Mouse (Mus musculus): ENCODE measurements around the gene Borcs5. TPM values are rescaled to one million over a fixed set of nuclear protein-coding genes. Genes with fewer than 3 reads are reported as not detected.
"Not testable (repeated sequence)": the region's sequence is repeated elsewhere in the genome, so short reads cannot be mapped to it uniquely, and the experiment has no call there.

The Borcs5 gene
- polyA plus RNA-seq, 1 experiment from 2014 or later = 20.0 TPM

DNA sequence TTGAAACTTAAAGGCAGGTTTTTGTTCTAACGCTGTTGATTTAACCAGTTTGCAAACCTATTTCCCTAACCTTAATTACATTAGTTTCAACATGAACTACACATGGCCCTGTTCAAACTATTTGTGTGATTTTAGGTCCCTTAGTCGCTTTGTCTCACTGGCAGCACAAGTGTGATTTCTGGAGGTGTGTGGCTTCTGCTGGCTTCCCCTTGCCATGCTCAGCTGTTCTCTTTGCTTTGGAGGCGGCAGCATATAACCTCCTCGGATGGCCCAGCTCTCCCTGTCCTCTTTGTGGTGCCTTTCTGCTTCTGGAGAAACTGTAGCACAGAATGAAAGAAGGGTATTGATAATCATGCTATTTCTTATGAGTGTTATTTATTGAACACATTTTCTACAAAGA lies 38.2 kb downstream of the Borcs5 start:
- Histone ChIP-seq H3K27me3 (ENCODE audit: insufficient read depth, low read length) (no peaks in the 10 kb centered on the region), H3K4me2 (ENCODE audit: low read length) (no peak overlapping the region), H3K9me3 (replicated peaks; ENCODE audit: low read length) (no peaks in the 10 kb centered on the region), H3K36me3 (ENCODE audit: insufficient read depth, low read length) (no peaks in the 10 kb centered on the region), H3K4me3 (replicated peaks; ENCODE audit: low read depth, low read length) (no peak overlapping the region), H3K9ac (ENCODE audit: low read depth, low read length) (no peak overlapping the region), H3K4me1 (replicated peaks; ENCODE audit: insufficient read depth, low read length) (no peaks in the 10 kb centered on the region), H3K27ac (no peak overlapping the region)
- no peak for DNase-seq (ENCODE audit: low spot score)
- no peak for ATAC-seq (replicated peaks; ENCODE audit: low FRiP score, low read depth)
- 82% methylated on average over 4 of the region's 4 CpGs for WGBS
- no peak for TF ChIP-seq CTCF (IDR thresholded peaks at IDR 0.05; ENCODE audit: low read depth)

DNA sequence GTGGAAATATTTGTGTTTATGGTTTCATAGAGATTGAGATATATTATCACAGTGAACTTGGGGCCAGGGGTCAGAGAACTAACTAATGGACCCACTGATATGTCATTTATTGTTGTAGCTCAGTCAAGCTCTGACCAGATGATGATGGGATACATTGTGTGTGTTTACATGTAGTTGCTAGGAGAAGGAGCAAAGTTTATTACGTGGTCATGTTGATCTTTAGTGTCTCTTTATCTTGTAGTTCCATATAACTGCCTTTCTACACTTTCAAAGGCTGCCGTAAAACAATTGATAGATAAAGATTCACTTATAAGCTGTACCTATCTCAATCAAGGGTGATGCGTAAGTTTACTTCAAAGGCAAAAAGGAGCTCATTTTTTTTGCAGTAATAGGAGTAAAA lies 38.7 kb downstream of the Borcs5 start:
- Histone ChIP-seq H3K27me3 (ENCODE audit: insufficient read depth, low read length) (no peaks in the 10 kb centered on the region), H3K27ac (no peak overlapping the region), H3K9me3 (replicated peaks; ENCODE audit: low read length) (no peaks in the 10 kb centered on the region), H3K4me1 (replicated peaks; ENCODE audit: insufficient read depth, low read length) (no peaks in the 10 kb centered on the region), H3K9ac (ENCODE audit: low read depth, low read length) (no peak overlapping the region), H3K36me3 (ENCODE audit: insufficient read depth, low read length) (no peaks in the 10 kb centered on the region), H3K4me3 (replicated peaks; ENCODE audit: low read depth, low read length) (no peak overlapping the region), H3K4me2 (ENCODE audit: low read length) (no peak overlapping the region)
- ATAC-seq (replicated peaks; ENCODE audit: low FRiP score, low read depth) = no peak
- DNase-seq (ENCODE audit: low spot score) = no peak
- no peak for TF ChIP-seq CTCF (IDR thresholded peaks at IDR 0.05; ENCODE audit: low read depth)
- WGBS = 67% methylated on average over 3 of the region's 3 CpGs

DNA sequence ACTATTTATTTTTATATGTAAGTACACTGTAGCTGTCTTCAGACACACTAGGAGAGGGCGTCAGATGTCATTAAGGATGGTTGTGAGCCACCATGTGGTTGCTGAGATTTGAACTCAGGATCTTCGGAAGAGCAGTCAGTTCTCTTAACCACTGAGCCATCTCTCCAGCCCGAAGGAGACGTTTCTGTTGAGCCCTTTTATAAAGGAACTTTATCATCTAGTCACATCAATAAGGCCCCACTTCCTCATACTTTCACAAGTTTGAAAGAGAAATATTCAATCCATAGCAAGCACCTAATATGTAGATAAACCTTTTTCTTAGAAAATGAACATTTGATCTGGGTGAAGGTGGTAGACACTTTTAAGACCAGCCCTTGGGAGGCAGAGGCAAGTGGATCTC lies 40.0 kb downstream of the Borcs5 start:
- not testable (repeated sequence) for H3K4me2 ChIP-seq (ENCODE audit: low read length); H3K9me3 ChIP-seq (replicated peaks; ENCODE audit: low read length); H3K4me1 ChIP-seq (replicated peaks; ENCODE audit: insufficient read depth, low read length); ATAC-seq (replicated peaks; ENCODE audit: low FRiP score, low read depth); H3K9ac ChIP-seq (ENCODE audit: low read depth, low read length); DNase-seq (ENCODE audit: low spot score); H3K27me3 ChIP-seq (ENCODE audit: insufficient read depth, low read length); H3K4me3 ChIP-seq (replicated peaks; ENCODE audit: low read depth, low read length); H3K36me3 ChIP-seq (ENCODE audit: insufficient read depth, low read length); H3K27ac ChIP-seq
- 89% methylated on average over 4 of the region's 4 CpGs for WGBS

GRCm38 (mm10) chr6:134684354-134684915 lies 45.1 kb downstream of the Borcs5 start:
- no peaks in the 10 kb centered on the region for H3K36me3 ChIP-seq (ENCODE audit: insufficient read depth, low read length)
- no peaks in the 10 kb centered on the region for H3K4me1 ChIP-seq (replicated peaks; ENCODE audit: insufficient read depth, low read length)
- no peak for DNase-seq (ENCODE audit: low spot score)
- H3K27ac ChIP-seq = no peak overlapping the region
- ATAC-seq (replicated peaks; ENCODE audit: low FRiP score, low read depth) = no peak
- no peaks in the 10 kb centered on the region for H3K27me3 ChIP-seq (ENCODE audit: insufficient read depth, low read length)
- no peak overlapping the region for H3K4me2 ChIP-seq (ENCODE audit: low read length)
- no peak overlapping the region for H3K9ac ChIP-seq (ENCODE audit: low read depth, low read length)
- WGBS = 63% methylated on average over 6 of the region's 6 CpGs
- H3K9me3 ChIP-seq (replicated peaks; ENCODE audit: low read length) = no peaks in the 10 kb centered on the region
- H3K4me3 ChIP-seq (replicated peaks; ENCODE audit: low read depth, low read length) = no peak overlapping the region
- TF ChIP-seq CTCF (IDR thresholded peaks at IDR 0.05; ENCODE audit: low read depth) = no peak

- no peak overlapping the region for H3K4me2 ChIP-seq (ENCODE audit: low read length)
- WGBS = 67% methylated on average over 2 of the region's 2 CpGs
- ATAC-seq (replicated peaks; ENCODE audit: low FRiP score, low read depth) = no peak
- H3K9ac ChIP-seq (ENCODE audit: low read depth, low read length) = no peak overlapping the region
- H3K27me3 ChIP-seq (ENCODE audit: insufficient read depth, low read length) = no peaks in the 10 kb centered on the region
- TF ChIP-seq CTCF (IDR thresholded peaks at IDR 0.05; ENCODE audit: low read depth) = no peak
- no peaks in the 10 kb centered on the region for H3K4me1 ChIP-seq (replicated peaks; ENCODE audit: insufficient read depth, low read length)
- no peak for DNase-seq (ENCODE audit: low spot score)
- no peaks in the 10 kb centered on the region for H3K9me3 ChIP-seq (replicated peaks; ENCODE audit: low read length)
- H3K27ac ChIP-seq = no peak overlapping the region
- no peaks in the 10 kb centered on the region for H3K36me3 ChIP-seq (ENCODE audit: insufficient read depth, low read length)
- no peak overlapping the region for H3K4me3 ChIP-seq (replicated peaks; ENCODE audit: low read depth, low read length)
These were observed 45.7 kb downstream of the Borcs5 start for GRCm38 (mm10) chr6:134685040-134685439.

DNA sequence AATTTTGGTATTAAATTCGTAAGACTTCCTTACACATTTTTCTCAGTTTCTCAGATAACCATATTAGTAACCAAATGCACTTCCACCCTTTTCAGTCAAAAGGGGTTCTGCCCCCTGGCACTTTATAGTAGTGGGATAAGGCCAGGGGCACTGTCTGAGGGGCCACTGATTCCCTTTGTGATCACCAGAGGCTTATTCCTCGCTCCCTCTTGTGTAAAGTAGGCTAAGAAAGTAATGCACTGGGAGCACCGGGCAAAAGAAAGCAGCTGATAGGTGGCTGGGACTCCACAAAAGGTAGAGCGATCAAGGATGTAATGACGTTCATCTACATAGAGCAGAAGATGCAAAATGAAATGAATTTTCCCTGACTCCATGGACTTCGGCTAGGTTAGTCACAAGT lies 46.2 kb downstream of the Borcs5 start:
- Histone ChIP-seq H3K9ac (ENCODE audit: low read depth, low read length) (no peak overlapping the region), H3K4me3 (replicated peaks; ENCODE audit: low read depth, low read length) (no peak overlapping the region), H3K27ac (no peak overlapping the region), H3K36me3 (ENCODE audit: insufficient read depth, low read length) (no peaks in the 10 kb centered on the region), H3K9me3 (replicated peaks; ENCODE audit: low read length) (no peaks in the 10 kb centered on the region), H3K4me1 (replicated peaks; ENCODE audit: insufficient read depth, low read length) (no peaks in the 10 kb centered on the region), H3K27me3 (ENCODE audit: insufficient read depth, low read length) (no peaks in the 10 kb centered on the region), H3K4me2 (ENCODE audit: low read length) (no peak overlapping the region)
- no peak for TF ChIP-seq CTCF (IDR thresholded peaks at IDR 0.05; ENCODE audit: low read depth)
- WGBS = 83% methylated on average over 6 of the region's 6 CpGs
- ATAC-seq (replicated peaks; ENCODE audit: low FRiP score, low read depth) = no peak
- DNase-seq (ENCODE audit: low spot score) = no peak

GRCm38 (mm10) chr6:134694498-134694897 lies 55.2 kb downstream of the Borcs5 start:
- H3K27me3 ChIP-seq (ENCODE audit: insufficient read depth, low read length) = no peaks in the 10 kb centered on the region
- no peak overlapping the region for H3K4me3 ChIP-seq (replicated peaks; ENCODE audit: low read depth, low read length)
- H3K9me3 ChIP-seq (replicated peaks; ENCODE audit: low read length) = no peaks in the 10 kb centered on the region
- WGBS = 92% methylated on average over 6 of the region's 6 CpGs
- no peak for TF ChIP-seq CTCF (IDR thresholded peaks at IDR 0.05; ENCODE audit: low read depth)
- H3K36me3 ChIP-seq (ENCODE audit: insufficient read depth, low read length) = no peaks in the 10 kb centered on the region
- DNase-seq (ENCODE audit: low spot score) (no peak), ATAC-seq (replicated peaks; ENCODE audit: low FRiP score, low read depth) (no peak)
- H3K4me1 ChIP-seq (replicated peaks; ENCODE audit: insufficient read depth, low read length) = no peaks in the 10 kb centered on the region
- no peak overlapping the region for H3K4me2 ChIP-seq (ENCODE audit: low read length)
- H3K27ac ChIP-seq = no peak overlapping the region
- no peak overlapping the region for H3K9ac ChIP-seq (ENCODE audit: low read depth, low read length)

All from kidney, postnatal 0 days (tissue).